Mouse (Mus musculus): ENCODE measurements at regions not wholly inside any gene's neighbourhood (a gene's known extent, or its start where the extent isn't known, plus 50 kb on each side); places are given as distances from the start of the nearest gene placed in this dataset.

- Histone ChIP-seq H3K27me3 (no peaks in the 10 kb centered on the region; the same call in 1 of the 2 replicates), H3K27ac (no peak overlapping the region), H3K9me3 (no peaks in the 10 kb centered on the region), H3K4me2 (replicated peaks) (no peak overlapping the region), H3K4me3 (no peak overlapping the region), H3K36me3 (no peaks in the 10 kb centered on the region), H3K9ac (no peak overlapping the region), H3K4me1 (peaks cover 27% of the 10 kb centered on the region)
- no peak for ATAC-seq (ENCODE audit: low FRiP score, low read depth)
- WGBS = 85% methylated on average over 2 of the region's 2 CpGs
Measured at GRCm38 (mm10) chr3:143633036-143633435, 572.0 kb downstream of the Lmo4 start.

- H3K4me1 ChIP-seq = peaks cover 27% of the 10 kb centered on the region
- peak overlapping the region; percentile 80 for H3K27ac ChIP-seq
- H3K36me3 ChIP-seq = no peaks in the 10 kb centered on the region
- no peaks in the 10 kb centered on the region; the same call in 1 of the 2 replicates for H3K27me3 ChIP-seq
- H3K9ac ChIP-seq = no peak overlapping the region
- H3K4me3 ChIP-seq = no peak overlapping the region
- H3K9me3 ChIP-seq = no peaks in the 10 kb centered on the region
- H3K4me2 ChIP-seq (replicated peaks) = peak overlapping the region; percentile 46
- 37% methylated on average over 10 of the region's 10 CpGs for WGBS
- ATAC-seq (ENCODE audit: low FRiP score, low read depth) = peak; percentile 58
Measured at GRCm38 (mm10) chr3:143631183-143631582, 573.8 kb downstream of the Lmo4 start.

- Histone ChIP-seq H3K9ac (no peak overlapping the region), H3K4me2 (replicated peaks) (no peak overlapping the region), H3K27ac (no peak overlapping the region), H3K36me3 (no peaks in the 10 kb centered on the region), H3K4me1 (peaks cover 9% of the 10 kb centered on the region), H3K9me3 (no peaks in the 10 kb centered on the region), H3K27me3 (no peaks in the 10 kb centered on the region; the same call in 1 of the 2 replicates), H3K4me3 (no peak overlapping the region)
- ATAC-seq (ENCODE audit: low FRiP score, low read depth) = no peak
- 71% methylated on average over 3 of the region's 3 CpGs for WGBS
Measured at GRCm38 (mm10) chr3:143624906-143625305, 580.1 kb downstream of the Lmo4 start.

DNA sequence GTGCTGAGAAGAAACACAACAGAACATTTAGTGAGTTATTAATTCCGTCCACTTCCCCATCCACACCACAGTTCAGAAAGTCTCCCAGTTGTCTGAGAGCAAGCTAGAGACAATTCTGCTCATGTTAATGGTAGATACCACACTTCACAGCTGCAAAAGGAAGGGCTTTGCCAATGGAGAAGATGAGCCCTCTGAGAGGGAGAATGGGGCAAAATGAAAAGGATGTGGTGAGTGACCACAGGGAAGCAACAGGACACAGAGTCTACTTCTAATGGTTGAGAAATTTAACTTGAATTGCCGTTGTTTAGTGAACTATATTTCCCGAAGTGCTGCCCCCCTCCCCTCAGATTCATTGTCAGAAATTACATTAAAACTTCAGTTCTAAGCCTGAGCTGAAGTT lies 582.7 kb downstream of the Lmo4 start:
- peaks cover 5% of the 10 kb centered on the region for H3K4me1 ChIP-seq
- H3K27me3 ChIP-seq = no peaks in the 10 kb centered on the region
- no peak overlapping the region for H3K4me2 ChIP-seq (replicated peaks)
- no peaks in the 10 kb centered on the region for H3K36me3 ChIP-seq
- no peak overlapping the region for H3K9ac ChIP-seq
- ATAC-seq (ENCODE audit: low FRiP score, low read depth) = no peak
- no peaks in the 10 kb centered on the region for H3K9me3 ChIP-seq
- H3K4me3 ChIP-seq = no peak overlapping the region
- H3K27ac ChIP-seq = no peak overlapping the region
- WGBS = 87% methylated on average over 3 of the region's 3 CpGs

DNA sequence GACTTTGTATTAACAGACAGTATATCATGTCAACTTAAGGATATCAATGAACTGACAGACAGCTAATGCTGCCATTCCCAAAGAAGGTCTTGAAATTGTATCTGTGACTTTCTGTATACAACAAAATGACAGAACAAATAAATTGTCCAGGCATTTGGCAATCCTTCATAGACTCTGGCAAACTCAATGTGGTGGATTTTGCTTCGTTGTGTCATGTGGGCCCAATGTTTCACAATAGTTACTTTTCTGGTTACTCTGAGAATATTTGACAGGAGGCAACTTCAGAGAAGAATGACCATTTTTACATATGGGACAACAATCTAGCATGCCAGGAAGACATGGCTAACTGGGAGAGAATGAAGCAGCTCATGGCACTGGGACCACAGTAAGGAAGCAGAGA lies 585.9 kb downstream of the Lmo4 start:
- 87% methylated on average over 1 of the region's 1 CpGs for WGBS
- Histone ChIP-seq H3K36me3 (no peaks in the 10 kb centered on the region), H3K27me3 (no peaks in the 10 kb centered on the region), H3K4me1 (peaks cover 5% of the 10 kb centered on the region), H3K27ac (no peak overlapping the region), H3K9me3 (no peaks in the 10 kb centered on the region), H3K9ac (no peak overlapping the region), H3K4me3 (no peak overlapping the region), H3K4me2 (replicated peaks) (no peak overlapping the region)
- no peak for ATAC-seq (ENCODE audit: low FRiP score, low read depth)

- H3K4me1 ChIP-seq = peaks cover 6% of the 10 kb centered on the region
- no peaks in the 10 kb centered on the region for H3K27me3 ChIP-seq
- H3K36me3 ChIP-seq = no peaks in the 10 kb centered on the region
- no peak overlapping the region for H3K27ac ChIP-seq
- no peak overlapping the region for H3K4me3 ChIP-seq
- ATAC-seq (ENCODE audit: low FRiP score, low read depth) = no peak
- no peaks in the 10 kb centered on the region; the same call in 1 of the 2 replicates for H3K9me3 ChIP-seq
- no peak overlapping the region for H3K9ac ChIP-seq
- H3K4me2 ChIP-seq (replicated peaks) = no peak overlapping the region
- WGBS = 81% methylated on average over 5 of the region's 5 CpGs
Measured at GRCm38 (mm10) chr3:143614895-143615294, 590.1 kb downstream of the Lmo4 start.

GRCm38 (mm10) chr3:143614004-143614403 lies 591.0 kb downstream of the Lmo4 start:
- H3K9ac ChIP-seq = no peak overlapping the region
- no peak overlapping the region for H3K27ac ChIP-seq
- WGBS = 90% methylated on average over 3 of the region's 3 CpGs
- H3K27me3 ChIP-seq = no peaks in the 10 kb centered on the region
- no peaks in the 10 kb centered on the region for H3K36me3 ChIP-seq
- H3K9me3 ChIP-seq = no peaks in the 10 kb centered on the region; the same call in 1 of the 2 replicates
- no peak overlapping the region for H3K4me2 ChIP-seq (replicated peaks)
- no peak overlapping the region for H3K4me3 ChIP-seq
- ATAC-seq (ENCODE audit: low FRiP score, low read depth) = no peak
- H3K4me1 ChIP-seq = peaks cover 15% of the 10 kb centered on the region

GRCm38 (mm10) chr3:143609673-143610072 lies 595.3 kb downstream of the Lmo4 start:
- no peak overlapping the region for H3K4me2 ChIP-seq (replicated peaks)
- no peak overlapping the region for H3K4me3 ChIP-seq
- H3K9ac ChIP-seq = no peak overlapping the region
- peak; percentile 54; the same call in 1 of the 2 replicates for ATAC-seq (ENCODE audit: low FRiP score, low read depth)
- peaks cover 16% of the 10 kb centered on the region for H3K4me1 ChIP-seq
- H3K9me3 ChIP-seq = no peaks in the 10 kb centered on the region; the same call in 1 of the 2 replicates
- H3K27ac ChIP-seq = no peak overlapping the region
- no peaks in the 10 kb centered on the region for H3K36me3 ChIP-seq
- H3K27me3 ChIP-seq = no peaks in the 10 kb centered on the region
- whole genome bisulfite sequencing = 14% methylated on average over 2 of the region's 2 CpGs

DNA sequence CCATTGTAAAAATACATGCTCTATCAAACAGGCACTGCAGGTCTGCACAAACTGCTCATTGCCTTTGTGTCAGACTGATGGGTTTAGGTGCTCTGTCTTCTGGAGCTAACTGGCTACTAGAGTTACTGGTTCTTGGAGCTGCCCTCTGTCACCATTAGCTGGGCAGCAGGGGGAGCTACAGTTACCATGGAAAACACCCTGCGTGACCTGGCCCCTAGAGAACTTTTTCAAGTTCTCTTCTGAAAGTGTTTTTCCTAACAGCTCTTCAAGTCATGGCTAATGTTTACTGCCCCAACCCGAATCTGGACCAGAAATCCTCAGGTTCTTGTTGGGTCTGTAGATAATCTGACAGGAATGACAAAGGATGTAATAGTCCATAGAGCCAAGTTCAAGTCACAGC lies 605.9 kb downstream of the Lmo4 start:
- no peak for ATAC-seq (ENCODE audit: low FRiP score, low read depth)
- 30% methylated on average over 2 of the region's 2 CpGs for WGBS
- Histone ChIP-seq H3K4me3 (no peak overlapping the region), H3K9me3 (no peaks in the 10 kb centered on the region), H3K4me2 (replicated peaks) (no peak overlapping the region), H3K27me3 (peaks cover 23% of the 10 kb centered on the region), H3K36me3 (no peaks in the 10 kb centered on the region), H3K9ac (no peak overlapping the region), H3K27ac (no peak overlapping the region), H3K4me1 (peaks cover 11% of the 10 kb centered on the region)

- no peaks in the 10 kb centered on the region for H3K36me3 ChIP-seq
- H3K4me3 ChIP-seq = no peak overlapping the region
- H3K27ac ChIP-seq = no peak overlapping the region
- WGBS = 10% methylated on average over 11 of the region's 11 CpGs
- H3K4me1 ChIP-seq = peaks cover 16% of the 10 kb centered on the region
- no peak for ATAC-seq (ENCODE audit: low FRiP score, low read depth)
- H3K9me3 ChIP-seq = no peaks in the 10 kb centered on the region
- H3K4me2 ChIP-seq (replicated peaks) = no peak overlapping the region
- peaks cover 33% of the 10 kb centered on the region for H3K27me3 ChIP-seq
- no peak overlapping the region for H3K9ac ChIP-seq
Measured at GRCm38 (mm10) chr3:143596949-143597593, 607.9 kb downstream of the Lmo4 start.

DNA sequence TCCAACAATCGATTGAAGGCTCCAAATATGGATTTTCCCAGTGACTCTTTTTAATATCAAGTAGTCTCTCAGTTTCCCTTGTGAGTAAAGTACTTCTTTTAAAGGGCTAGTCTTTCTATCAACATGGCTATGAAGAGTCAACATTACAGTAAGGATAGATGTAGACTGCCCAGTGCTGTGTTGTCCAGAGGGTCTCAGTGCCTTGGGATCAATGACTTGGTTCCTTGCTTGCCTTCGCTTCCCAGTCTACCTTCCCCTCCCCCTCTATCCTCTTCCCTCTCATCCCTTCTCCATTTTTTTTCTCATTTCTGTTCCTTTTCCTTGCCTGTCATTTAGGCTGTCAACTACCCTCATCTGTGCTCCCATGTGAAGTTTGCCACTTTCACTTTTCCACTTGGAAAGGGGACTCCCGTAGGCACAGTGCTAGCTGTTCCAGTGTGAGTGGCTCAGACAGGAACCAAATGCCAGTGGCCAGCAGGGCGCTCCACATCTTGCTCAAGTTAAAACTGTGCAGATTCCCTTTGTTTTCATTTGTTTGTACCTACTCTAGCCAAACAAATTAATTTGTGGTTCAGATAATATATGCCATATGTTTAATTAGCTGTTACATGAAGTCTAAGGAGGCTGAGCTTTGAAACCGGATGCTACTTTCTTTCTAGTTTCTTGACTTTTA lies 608.9 kb downstream of the Lmo4 start:
- no peak overlapping the region for H3K9ac ChIP-seq

DNA sequence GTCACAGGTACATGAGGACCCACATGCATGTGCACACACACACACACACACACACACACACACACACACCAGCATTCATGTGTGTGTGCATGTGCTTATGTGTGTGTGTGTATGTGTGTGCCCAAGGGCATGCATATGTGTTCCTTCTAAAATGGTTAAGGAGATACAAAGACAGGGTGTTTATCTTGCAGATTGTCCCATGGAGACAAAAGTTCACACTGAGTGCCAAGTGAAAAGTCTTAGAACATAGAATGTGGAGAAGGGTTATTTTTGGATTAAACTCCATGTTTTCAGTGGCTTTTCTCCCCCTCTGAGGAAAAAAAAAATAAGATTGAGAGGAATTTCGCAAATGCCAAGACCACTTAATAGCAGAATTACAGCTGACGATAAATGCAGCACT lies 609.9 kb downstream of the Lmo4 start:
- Histone ChIP-seq H3K27ac (no peak overlapping the region), H3K36me3 (no peaks in the 10 kb centered on the region), H3K9me3 (no peaks in the 10 kb centered on the region), H3K27me3 (peaks cover 33% of the 10 kb centered on the region), H3K4me2 (replicated peaks) (no peak overlapping the region), H3K9ac (no peak overlapping the region), H3K4me1 (peaks cover 16% of the 10 kb centered on the region), H3K4me3 (no peak overlapping the region)
- WGBS = 69% methylated on average over 2 of the region's 2 CpGs
- ATAC-seq (ENCODE audit: low FRiP score, low read depth) = no peak

More for the DNA sequence above, 608.9 kb downstream of the Lmo4 start:
- Histone ChIP-seq H3K4me3 (no peak overlapping the region), H3K9me3 (no peaks in the 10 kb centered on the region), H3K4me1 (peaks cover 16% of the 10 kb centered on the region), H3K27ac (no peak overlapping the region), H3K4me2 (replicated peaks) (no peak overlapping the region), H3K27me3 (peaks cover 33% of the 10 kb centered on the region), H3K36me3 (no peaks in the 10 kb centered on the region)
- no peak for ATAC-seq (ENCODE audit: low FRiP score, low read depth)
- WGBS = 55% methylated on average over 5 of the region's 5 CpGs
